8 mouse cellular contexts compared by ENCODE assay signal in genomic region chr5:38476861-38477565, GRCm38 (mm10). TPM values are rescaled to one million over a fixed set of nuclear protein-coding genes. Genes with fewer than 3 reads are reported as not detected.
DNase-seq lines count a peak whose midpoint lies in the region.

No protein-coding gene starts in this region.

- DNase-seq in layer of hippocampus, adult 11-12 months (ENCODE audit: low spot score), result peak; percentile 72
- no peak for DNase-seq in layer of hippocampus, adult 9-10 months (ENCODE audit: low spot score)
- DNase-seq in adrenal gland, postnatal 10 days, result peak; percentile 71
- DNase-seq in cerebellum, postnatal 14 days, result peak; percentile 88 to 95
- peak; percentile 64 to 76 for DNase-seq in layer of hippocampus, postnatal 14 days (ENCODE audit: low spot score in 2 of 2)
- peak; percentile 75 for DNase-seq in right cerebral cortex, postnatal 14 days
- DNase-seq in neural tube, embryonic 10.5 days (ENCODE audit: extremely low spot score, low spot score), result no peak
- no peak for DNase-seq in embryo, embryonic 10.5 days (ENCODE audit: low spot score)

RNA-seq across cellular contexts. Expression of gene Slc2a9, which starts 25.9 kb away (rescaled TPM):
- 10 to 100 TPM; 10.6 to 11.1 TPM for total RNA-seq in adrenal gland, postnatal 10 days (2021)
- 1 to 10 TPM; 2.8 to 2.9 TPM for total RNA-seq in layer of hippocampus, postnatal 14 days (2021)

Comparison
In these comparisons a context has a peak if more than half of its experiments do, and no peak if none do; other contexts are left out.
1. DNase-seq: peak in layer of hippocampus, adult 11-12 months (single experiment), adrenal gland, postnatal 10 days (single experiment), cerebellum, postnatal 14 days (2 of 2), layer of hippocampus, postnatal 14 days (2 of 2) and right cerebral cortex, postnatal 14 days (single experiment); none in layer of hippocampus, adult 9-10 months (single experiment), neural tube, embryonic 10.5 days (single experiment) and embryo, embryonic 10.5 days (single experiment).